Mouse (Mus musculus) CH12.LX (cell line): ENCODE measurements around the gene Gpatch2. TPM values are rescaled to one million over a fixed set of nuclear protein-coding genes. Genes with fewer than 3 reads are reported as not detected.

ENCODE experiments used
- DNase-seq: peaks from one replicate; pipeline ENCODE4 v3.0.0-alpha.2; 2013; ENCODE audit errors: extremely low read depth
- H3K27ac ChIP-seq: 2 replicates; pipeline ENCODE4 v1.5.1; 2012; ENCODE audit warnings: low read depth, mild to moderate bottlenecking, control low read depth, moderate library complexity; ENCODE audit not compliant: insufficient read depth
- H3K27me3 ChIP-seq: replicated peaks from 2 replicates; pipeline ENCODE3; 2012; ENCODE audit warnings: inconsistent platforms
- H3K36me3 ChIP-seq, 2 experiments: replicated peaks in 1 of 2; 2 replicates each; pipeline versions ENCODE3 to v1.6.1; 2012; ENCODE audit warnings: inconsistent platforms in 1 of 2, low read length in 1 of 2, mild to moderate bottlenecking in 1 of 2, mixed read lengths in 1 of 2, moderate library complexity in 1 of 2; ENCODE audit not compliant: control insufficient read depth in 1 of 2, insufficient read depth in 1 of 2
- H3K4me1 ChIP-seq, 2 experiments: 2 replicates each; pipeline ENCODE4 v1.6.1; 2012; ENCODE audit warnings: inconsistent platforms in 1 of 2, moderate library complexity in 1 of 2; ENCODE audit not compliant: insufficient read depth in 2 of 2, control insufficient read depth in 1 of 2
- H3K4me2 ChIP-seq: 2 replicates; pipeline ENCODE4 v1.6.1; 2012; ENCODE audit warnings: low read depth, mild to moderate bottlenecking, control low read depth; ENCODE audit not compliant: poor library complexity, insufficient read depth, severe bottlenecking
- H3K4me3 ChIP-seq, 3 experiments: fragments of 150-350 bp in 1 of 3; sonication (generic) in 1 of 3; replicated peaks in 1 of 3; 2 replicates each; pipeline versions ENCODE3 to v1.5.1; 2011 to 2012; ENCODE audit warnings: low read depth in 2 of 3, low read length in 2 of 3, mild to moderate bottlenecking in 2 of 3, moderate library complexity in 2 of 3, control low read depth in 1 of 3, improper control_type of control experiment in 1 of 3, inconsistent platforms in 1 of 3, mixed read lengths in 1 of 3; ENCODE audit not compliant: poor library complexity in 1 of 3
- H3K79me2 ChIP-seq: replicated peaks from 2 replicates; pipeline ENCODE4 v1.6.1; 2012; ENCODE audit warnings: mild to moderate bottlenecking, moderate library complexity; ENCODE audit not compliant: control insufficient read depth, poor library complexity, insufficient read depth, severe bottlenecking; ENCODE audit errors: extremely low read depth
- H3K9ac ChIP-seq: 2 replicates; pipeline ENCODE4 v1.6.1; 2012; ENCODE audit warnings: low read depth, mild to moderate bottlenecking, control low read depth, moderate library complexity; ENCODE audit not compliant: insufficient read depth
- H3K9me3 ChIP-seq: replicated peaks from 2 replicates; pipeline ENCODE3; 2012; ENCODE audit warnings: low read length, inconsistent platforms, mixed read lengths
- BHLHE40 ChIP-seq: IDR thresholded peaks from 2 replicates; pipeline ENCODE4 v1.6.1; 2011; ENCODE audit warnings: mild to moderate bottlenecking, low read depth, low read length, improper control_type of control experiment
- CHD2 ChIP-seq: IDR thresholded peaks from 2 replicates; pipeline ENCODE4 v1.6.1; 2011; ENCODE audit warnings: low read length, improper control_type of control experiment
- CTCF ChIP-seq, 2 experiments: IDR thresholded peaks in 1 of 2; conservative IDR thresholded peaks in 1 of 2; 2 replicates each; pipeline ENCODE4 v1.5.1; 2011 to 2012; ENCODE audit warnings: low read depth in 2 of 2, low read length in 2 of 2, improper control_type of control experiment in 1 of 2, inconsistent platforms in 1 of 2, mild to moderate bottlenecking in 1 of 2, moderate library complexity in 1 of 2
- ELF1 ChIP-seq: IDR thresholded peaks from 2 replicates; pipeline ENCODE4 v1.6.1; 2014; ENCODE audit warnings: low read depth, mild to moderate bottlenecking, inconsistent platforms, low read length, improper control_type of control experiment
- EP300 ChIP-seq: IDR thresholded peaks from 2 replicates; pipeline ENCODE4 v1.6.1; 2011; ENCODE audit warnings: low read length, improper control_type of control experiment
- ETS1 ChIP-seq: conservative IDR thresholded peaks from 2 replicates; pipeline ENCODE4 v1.6.1; 2012; ENCODE audit warnings: low read depth, mild to moderate bottlenecking, inconsistent platforms, low read length, improper control_type of control experiment, moderate library complexity
- HCFC1 ChIP-seq: IDR thresholded peaks from 2 replicates; pipeline ENCODE4 v1.6.1; 2012; ENCODE audit warnings: low read depth, mild to moderate bottlenecking, inconsistent platforms, low read length, improper control_type of control experiment
- MAFK ChIP-seq: IDR thresholded peaks from 2 replicates; pipeline ENCODE4 v1.6.1; 2011; ENCODE audit warnings: low read length, improper control_type of control experiment; ENCODE audit not compliant: insufficient replicate concordance
- MAX ChIP-seq: IDR thresholded peaks from 2 replicates; pipeline ENCODE4 v1.6.1; 2011; ENCODE audit warnings: low read length, improper control_type of control experiment
- MAZ ChIP-seq: IDR thresholded peaks from 2 replicates; pipeline ENCODE4 v1.6.1; 2012; ENCODE audit warnings: low read depth, mild to moderate bottlenecking, inconsistent platforms, low read length, improper control_type of control experiment, moderate library complexity
- MXI1 ChIP-seq: IDR thresholded peaks from 2 replicates; pipeline ENCODE4 v1.6.1; 2011; ENCODE audit warnings: mild to moderate bottlenecking, low read depth, low read length, improper control_type of control experiment
- MYC ChIP-seq: IDR thresholded peaks from 2 replicates; pipeline ENCODE4 v1.6.1; 2011; ENCODE audit warnings: low read depth, mild to moderate bottlenecking, improper control_type of control experiment, low read length
- POLR2A ChIP-seq: IDR thresholded peaks from 2 replicates; pipeline ENCODE4 v1.6.1; 2011; ENCODE audit warnings: low read depth, mild to moderate bottlenecking, improper control_type of control experiment, low read length
- POLR2AphosphoS2 ChIP-seq: IDR thresholded peaks from 2 replicates; pipeline ENCODE4 v1.6.1; 2011; ENCODE audit warnings: low read depth, low read length, improper control_type of control experiment
- TCF12 ChIP-seq: IDR thresholded peaks from 2 replicates; pipeline ENCODE4 v1.6.1; 2014; ENCODE audit warnings: low read depth, mild to moderate bottlenecking, inconsistent platforms, low read length, improper control_type of control experiment
- USF1 ChIP-seq: IDR thresholded peaks from 2 replicates; pipeline ENCODE4 v1.6.1; 2014; ENCODE audit warnings: low read depth, mild to moderate bottlenecking, inconsistent platforms, low read length, improper control_type of control experiment
- USF2 ChIP-seq: conservative IDR thresholded peaks from 2 replicates; pipeline ENCODE4 v1.6.1; 2011; ENCODE audit warnings: low read depth, low read length, improper control_type of control experiment
- ZC3H11A ChIP-seq: IDR thresholded peaks from 2 replicates; pipeline ENCODE4 v1.6.1; 2012; ENCODE audit warnings: low read depth, mild to moderate bottlenecking, inconsistent platforms, low read length, improper control_type of control experiment
- ZNF384 ChIP-seq: IDR thresholded peaks from 2 replicates; pipeline ENCODE4 v1.6.1; 2012; ENCODE audit warnings: low read depth, low read length, improper control_type of control experiment, inconsistent platforms
- dilution Hi-C: fragments of 300-500 bp; cut with MboI; formaldehyde crosslinking; loops from 2 replicates; pipeline ENCODE4 v1.14.3; 2020; ENCODE audit warnings: low sequenced_read_pairs; ENCODE audit not compliant: extremely low pct_unique_long_range_greater_than_20kb, extremely low pct_ligation_motif_present
- in situ Hi-C: fragments of 300-500 bp; cut with MboI; formaldehyde crosslinking; loops from 3 replicates; pipeline ENCODE4 v1.14.3; 2019; ENCODE audit warnings: low sequenced_read_pairs, low pct_ligation_motif_present, low pct_unique_long_range_greater_than_20kb, mixed read lengths
- polyA plus RNA-seq: library from polyadenylated mRNA; unstranded; fragments of >175 nt; gene quantifications from 2 replicates; pipeline ENCODE4 v1.2.1, GENCODE M21; 2012; ENCODE audit warnings: low read depth; ENCODE audit not compliant: insufficient read length
- total RNA-seq, 2 experiments: library from RNA; depleted of rRNA; stranded (reverse); fragments of 300-350 nt in 1 of 2; fragments of >200 nt in 1 of 2; gene quantifications; 2 replicates each; pipeline ENCODE4 v1.2.3; 2012 to 2014

Gene Gpatch2
- total and polyA plus RNA-seq, 3 experiments, result 14.1 to 17.0 (median 15.4) TPM

GRCm38 (mm10) chr1:187209496-187209895 is 5.8 kb upstream of the Gpatch2 start:
- peaks cover 0 to 14% of the 10 kb centered on the region in 2 experiments; a peak in 1 of 4 replicates for H3K4me1 ChIP-seq
- H3K9ac ChIP-seq, result no peak overlapping the region
- H3K27me3 ChIP-seq, result no peaks in the 10 kb centered on the region
- DNase-seq, result peak; percentile 53
- H3K4me3 ChIP-seq, result no peak overlapping the region
- H3K79me2 ChIP-seq, result no peaks in the 10 kb centered on the region
- H3K36me3 ChIP-seq, result no peaks in the 10 kb centered on the region
- no peak overlapping the region for H3K4me2 ChIP-seq
- dilution Hi-C loops, result no loop called here
- in situ Hi-C loops, result no loop called here
- H3K27ac ChIP-seq, result no peak overlapping the region
- TF ChIP-seq MAX, result no peak
- TF ChIP-seq MAFK, result no peak
- TF ChIP-seq MXI1, result no peak
- peak; percentile 22; the same call in 1 of the 2 replicates for TF ChIP-seq BHLHE40
- H3K9me3 ChIP-seq, result no peaks in the 10 kb centered on the region

- TF ChIP-seq ZC3H11A (no peak), USF1 (no peak), BHLHE40 (no peak), CHD2 (no peak), EP300 (no peak), ZNF384 (no peak), MAZ (no peak), MYC (no peak), POLR2A (no peak), MAFK (no peak), TCF12 (no peak), CTCF (conservative IDR thresholded peaks at IDR 0.05 in 1 of 2, IDR thresholded peaks at IDR 0.05 in 1 of 2; ENCODE audit: low read depth in 2 of 2, low read length in 2 of 2) (no peak), MXI1 (no peak), USF2 (no peak), ETS1 (no peak), POLR2AphosphoS2 (no peak), HCFC1 (no peak), ELF1 (no peak)
These were observed 4.6 kb upstream of the Gpatch2 start for GRCm38 (mm10) chr1:187210736-187211135.

More at GRCm38 (mm10) chr1:187210736-187211135, 4.6 kb upstream of the Gpatch2 start:
- H3K27ac ChIP-seq, result no peak overlapping the region
- no peak for DNase-seq
- peaks cover 2% of the 10 kb centered on the region for H3K79me2 ChIP-seq
- no peak overlapping the region for H3K9ac ChIP-seq
- dilution Hi-C loops (no loop called here), in situ Hi-C loops (no loop called here)
- no peaks in the 10 kb centered on the region for H3K9me3 ChIP-seq
- no peak overlapping the region for H3K4me3 ChIP-seq
- H3K36me3 ChIP-seq, result no peaks in the 10 kb centered on the region
- H3K4me2 ChIP-seq, result no peak overlapping the region
- H3K4me1 ChIP-seq, result peaks cover 0 to 17% of the 10 kb centered on the region in 2 experiments; a peak in 1 of 4 replicates
- H3K27me3 ChIP-seq, result no peaks in the 10 kb centered on the region
